In genomic region chr2:160954541-160954940, GRCm38 (mm10) we compare ENCODE assay signal across 19 mouse cellular contexts. TPM values are rescaled to one million over a fixed set of nuclear protein-coding genes. Genes with fewer than 3 reads are reported as not detected.
"Had no signal": no experiment of that assay in that cellular context is flagged by ENCODE, and none has a peak within 500 bp of the region (broad histone marks: within the 10 kb centered on the region; RNA-seq: fewer than 3 reads in every experiment).

No protein-coding gene starts in this region.

- DNase-seq: lung, adult 18-20 months; lung, embryonic 14.5 days; lung, postnatal 10 days; lung, postnatal 4 days; midbrain, embryonic 14.5 days; retina, postnatal 1 day; right cerebral cortex, postnatal 25 days; spleen, adult 18-20 months; thymus, adult 18-20 months; thymus, postnatal 14 days; thymus, postnatal 36 days had no signal

- ATAC-seq: midbrain, embryonic 16.5 days had no signal

- H3K4me3 ChIP-seq: midbrain, embryonic 10.5 days; midbrain, embryonic 12.5 days; myocyte; neural tube, embryonic 13.5 days; neural tube, embryonic 15.5 days had no signal

- H3K27ac ChIP-seq: midbrain, embryonic 10.5 days; midbrain, embryonic 12.5 days; neural tube, embryonic 13.5 days; neural tube, embryonic 15.5 days had no signal

RNA-seq across cellular contexts. Expression of gene Emilin3, which starts 42.4 kb away (rescaled TPM):
- total RNA-seq: megakaryocyte, adult 5-6 weeks; megakaryocyte-erythroid progenitor cell, adult 5-6 weeks had no signal
- polyA plus RNA-seq: myocyte had no signal
